Mouse (Mus musculus) E14TG2a.4 (cell line): ENCODE data around the gene Fgf12.

ENCODE experiments used
- CTCF ChIP-seq: conservative IDR thresholded peaks from 2 replicates; pipeline ENCODE4 v1.5.1; 2014; ENCODE audit warnings: low read length
- NANOG ChIP-seq: IDR thresholded peaks from 2 replicates; pipeline ENCODE4 v1.6.1; 2014; ENCODE audit warnings: borderline replicate concordance, low read length, mixed read lengths
- POU5F1 ChIP-seq: IDR thresholded peaks from 2 replicates; pipeline ENCODE4 v1.6.1; 2014; ENCODE audit warnings: low read length, borderline replicate concordance

DNA sequence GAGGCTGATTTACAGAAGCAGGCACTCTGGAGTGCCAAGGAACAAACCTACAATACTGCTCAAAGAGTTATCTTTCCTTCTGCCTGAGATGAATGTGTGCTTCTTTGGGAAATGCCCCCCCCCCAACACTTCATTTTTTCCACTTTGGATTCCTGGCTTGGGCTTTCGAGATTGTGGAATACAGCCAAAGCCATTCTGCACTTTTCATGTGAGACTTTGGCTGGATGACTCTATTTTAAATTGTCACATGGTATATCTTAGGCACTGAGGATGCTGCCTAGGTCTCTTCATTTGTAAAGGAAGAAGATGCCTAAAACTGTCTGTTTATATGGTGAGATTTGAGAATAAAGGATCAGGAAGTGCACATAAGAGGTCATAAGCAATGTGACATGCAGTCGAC is 402.2 kb downstream of the Fgf12 start:
- TF ChIP-seq CTCF = no peak
- no peak for TF ChIP-seq NANOG
- TF ChIP-seq POU5F1 = no peak
